Mouse (Mus musculus) bone marrow, adult 2 months (tissue): Measurements from ENCODE around the gene Med12l.

Experiments
- CTCF ChIP-seq: fragments of 200-500 bp; IDR thresholded peaks from 2 replicates; pipeline ENCODE4 v1.5.1; 2011; ENCODE audit warnings: low read length, control low read depth; ENCODE audit not compliant: control insufficient read depth, insufficient read depth
- POLR2A ChIP-seq: fragments of 200-500 bp; IDR thresholded peaks from 2 replicates; pipeline ENCODE4 v1.6.1; 2011; ENCODE audit warnings: low read depth, mild to moderate bottlenecking, control low read depth, low read length, borderline replicate concordance; ENCODE audit not compliant: control insufficient read depth

DNA sequence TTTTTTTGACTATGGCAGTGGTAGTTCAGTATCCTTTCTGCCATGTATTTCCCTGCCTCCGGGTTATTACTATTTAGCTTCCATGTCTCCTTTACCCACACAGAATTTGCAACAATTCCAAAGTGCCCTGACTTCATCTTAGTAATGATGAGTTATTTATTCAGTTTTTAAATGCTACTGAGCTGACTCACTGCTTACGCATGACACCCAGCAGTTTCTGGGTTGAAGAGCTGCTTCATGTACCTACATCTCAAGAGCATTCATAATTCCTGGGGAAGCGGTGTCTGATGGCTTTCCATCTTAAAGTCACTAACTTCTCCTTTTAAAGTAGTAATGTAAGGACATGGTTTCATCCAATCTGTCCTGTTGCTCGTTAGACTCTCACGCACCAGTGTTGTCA, 299.3 kb downstream of the Med12l start:
- TF ChIP-seq CTCF, result no peak
- TF ChIP-seq POLR2A, result no peak
